Mouse (Mus musculus) liver, embryonic 14.5 days (tissue): ENCODE results near the gene Gm9513.

ENCODE experiments used
- CTCF ChIP-seq: IDR thresholded peaks from 2 replicates; pipeline ENCODE4 v1.5.1; 2016; ENCODE audit warnings: antibody characterized with exemption, low read depth, control low read depth
- EP300 ChIP-seq: IDR thresholded peaks from 2 replicates; pipeline ENCODE4 v1.6.1; 2016; ENCODE audit warnings: antibody characterized with exemption, low read depth

GRCm38 (mm10) chr9:36495824-36496223 is 20.4 kb downstream of the Gm9513 start:
- TF ChIP-seq CTCF (no peak), EP300 (no peak)
